Mouse (Mus musculus) limb, embryonic 11.5 days (tissue): ENCODE measurements around the gene Atp6v1g1. TPM values are rescaled to one million over a fixed set of nuclear protein-coding genes. Genes with fewer than 3 reads are reported as not detected.

ENCODE experiments used
- ATAC-seq: fragments of 200-750 bp; cut with Nextera tagmentation; 2 replicates; pipeline ENCODE4 v1.8.0; 2017; ENCODE audit warnings: low read depth; ENCODE audit not compliant: insufficient number of reproducible peaks, low FRiP score, low TSS enrichment
- DNase-seq: peaks from one replicate; pipeline ENCODE4 v3.0.0-alpha.2; 2015; ENCODE audit warnings: low spot score
- H3K27ac ChIP-seq: fragments of 300-500 bp; sonication (generic); replicated peaks from 2 replicates; pipeline ENCODE4 v1.5.1; 2014; ENCODE audit warnings: low read depth, mild to moderate bottlenecking, low read length
- H3K27me3 ChIP-seq: fragments of 300-500 bp; sonication (generic); 2 replicates; pipeline ENCODE4 v1.6.1; 2014; ENCODE audit warnings: mild to moderate bottlenecking, low read length, mixed read lengths; ENCODE audit not compliant: control insufficient read depth, insufficient read depth
- H3K36me3 ChIP-seq: fragments of 300-500 bp; sonication (generic); 2 replicates; pipeline ENCODE4 v1.6.1; 2014; ENCODE audit warnings: mild to moderate bottlenecking, low read length, moderate library complexity, mixed read lengths; ENCODE audit not compliant: control insufficient read depth, insufficient read depth
- H3K4me1 ChIP-seq: fragments of 300-500 bp; sonication (generic); 2 replicates; pipeline ENCODE4 v1.6.1; 2014; ENCODE audit warnings: low read length, mixed read lengths; ENCODE audit not compliant: control insufficient read depth, insufficient read depth
- H3K4me2 ChIP-seq: fragments of 300-500 bp; sonication (generic); 2 replicates; pipeline ENCODE4 v1.6.1; 2014; ENCODE audit warnings: low read depth, mild to moderate bottlenecking, moderate library complexity; ENCODE audit not compliant: severe bottlenecking
- H3K4me3 ChIP-seq: fragments of 300-500 bp; sonication (generic); 2 replicates; pipeline ENCODE4 v1.5.1; 2014; ENCODE audit warnings: low read depth, low read length
- H3K9ac ChIP-seq: fragments of 300-500 bp; sonication (generic); 2 replicates; pipeline ENCODE4 v1.6.1; 2014; ENCODE audit warnings: mild to moderate bottlenecking, low read length
- H3K9me3 ChIP-seq: fragments of 300-500 bp; sonication (generic); 2 replicates; pipeline ENCODE4 v1.6.1; 2016; ENCODE audit warnings: low read length; ENCODE audit not compliant: control insufficient read depth
- WGBS: fragments of 180-500 bp; shearing (Covaris S2); extraction: QIAGEN DNeasy Blood & Tissue Kit; methylation state at CpG from one replicate; pipeline ENCODE4 v1.1.7; 2014; 5-methylcytosine and 5-hydroxymethylcytosine counted together
- polyA plus RNA-seq: library from polyadenylated mRNA; unstranded; fragments of >200 nt; fragmentation: Nextera tagmentation; extraction: Ambion mirVana; gene quantifications from 2 replicates; pipeline ENCODE4 v1.2.1, GENCODE M21; 2014

The Atp6v1g1 gene
- polyA plus RNA-seq, 1 experiment from 2014 or later: 294 TPM

GRCm38 (mm10) chr4:63553789-63554576 lies 9.4 kb downstream of the Atp6v1g1 start:
- no peak for DNase-seq
- Histone ChIP-seq H3K27ac (no peak overlapping the region), H3K4me1 (peaks cover 6% of the 10 kb centered on the region; the same call in 1 of the 2 replicates), H3K27me3 (no peaks in the 10 kb centered on the region), H3K4me3 (no peak overlapping the region), H3K9ac (no peak overlapping the region), H3K36me3 (peaks cover 17% of the 10 kb centered on the region), H3K4me2 (no peak overlapping the region), H3K9me3 (no peaks in the 10 kb centered on the region)
- ATAC-seq: no peak
- 81% methylated on average over 4 of the region's 4 CpGs for WGBS

GRCm38 (mm10) chr4:63554616-63555015 lies 10.0 kb downstream of the Atp6v1g1 start:
- DNase-seq: no peak
- Histone ChIP-seq H3K27me3 (no peaks in the 10 kb centered on the region), H3K36me3 (peaks cover 11% of the 10 kb centered on the region), H3K4me1 (peaks cover 10% of the 10 kb centered on the region), H3K4me3 (no peak overlapping the region), H3K9me3 (no peaks in the 10 kb centered on the region), H3K4me2 (no peak overlapping the region), H3K9ac (no peak overlapping the region), H3K27ac (no peak overlapping the region)
- ATAC-seq: no peak
- 80% methylated on average over 3 of the region's 3 CpGs for WGBS

GRCm38 (mm10) chr4:63555111-63555510 lies 10.5 kb downstream of the Atp6v1g1 start:
- peaks cover 12% of the 10 kb centered on the region for H3K4me1 ChIP-seq
- no peak overlapping the region for H3K4me2 ChIP-seq
- WGBS: 96% methylated on average over 2 of the region's 2 CpGs
- H3K36me3 ChIP-seq: peaks cover 10% of the 10 kb centered on the region
- H3K4me3 ChIP-seq: no peak overlapping the region
- H3K9ac ChIP-seq: no peak overlapping the region
- H3K27ac ChIP-seq: no peak overlapping the region
- ATAC-seq (no peak), DNase-seq (no peak)
- H3K27me3 ChIP-seq: no peaks in the 10 kb centered on the region
- no peaks in the 10 kb centered on the region for H3K9me3 ChIP-seq

GRCm38 (mm10) chr4:63556665-63557064 lies 12.1 kb downstream of the Atp6v1g1 start:
- DNase-seq (no peak), ATAC-seq (no peak)
- Histone ChIP-seq H3K36me3 (peaks cover 3% of the 10 kb centered on the region; the same call in 1 of the 2 replicates), H3K27ac (no peak overlapping the region), H3K27me3 (no peaks in the 10 kb centered on the region), H3K4me3 (no peak overlapping the region), H3K9ac (no peak overlapping the region), H3K4me1 (peaks cover 20% of the 10 kb centered on the region), H3K4me2 (no peak overlapping the region), H3K9me3 (no peaks in the 10 kb centered on the region)
- WGBS: 68% methylated on average over 5 of the region's 5 CpGs

GRCm38 (mm10) chr4:63557124-63558059 lies 12.8 kb downstream of the Atp6v1g1 start:
- H3K4me1 ChIP-seq: peaks cover 20% of the 10 kb centered on the region
- no peaks in the 10 kb centered on the region; the same call in 1 of the 2 replicates for H3K36me3 ChIP-seq
- H3K27ac ChIP-seq: 0 out of 2 replicates have a peak overlapping the region, but pooled peaks have one; percentile 12
- 32% methylated on average over 16 of the region's 16 CpGs for WGBS
- no peaks in the 10 kb centered on the region for H3K9me3 ChIP-seq
- no peak overlapping the region; the same call in 1 of the 2 replicates for H3K9ac ChIP-seq
- H3K4me3 ChIP-seq: no peak overlapping the region
- no peaks in the 10 kb centered on the region for H3K27me3 ChIP-seq
- ATAC-seq (no peak), DNase-seq (peak; percentile 29)
- no peak overlapping the region for H3K4me2 ChIP-seq

GRCm38 (mm10) chr4:63558407-63559081 lies 14.0 kb downstream of the Atp6v1g1 start, which contains the start of gene Tmem268:
Tmem268 (plus strand) TSS chr4:63558781.
- Histone ChIP-seq H3K4me1 (peaks cover 20% of the 10 kb centered on the region), H3K4me3 (peak within 1 kb of the TSS; percentile 45), H3K9ac (peak within 1 kb of the TSS; percentile 83), H3K27me3 (no peaks in the 10 kb centered on the region), H3K9me3 (no peaks in the 10 kb centered on the region), H3K4me2 (peak within 1 kb of the TSS; percentile 53), H3K36me3 (no peaks in the 10 kb centered on the region; the same call in 1 of the 2 replicates), H3K27ac (0 out of 2 replicates have a peak within 1 kb of the TSS, but pooled peaks have one; percentile 23)
- ATAC-seq: peak; percentile 79
- WGBS: under 1% methylated on average over 62 of the region's 81 CpGs
- DNase-seq: peak; percentile 84

GRCm38 (mm10) chr4:63559127-63559697 lies 14.6 kb downstream of the Atp6v1g1 start:
- Histone ChIP-seq H3K9ac (peak overlapping the region; percentile 83; the same call in 1 of the 2 replicates), H3K36me3 (no peaks in the 10 kb centered on the region; the same call in 1 of the 2 replicates), H3K27ac (no peak overlapping the region), H3K4me2 (peak overlapping the region; percentile 53), H3K4me3 (peak overlapping the region; percentile 45), H3K9me3 (no peaks in the 10 kb centered on the region), H3K4me1 (peaks cover 20% of the 10 kb centered on the region), H3K27me3 (no peaks in the 10 kb centered on the region)
- 44% methylated on average over 9 of the region's 9 CpGs for whole genome bisulfite sequencing
- DNase-seq (peak; percentile 40), ATAC-seq (no peak)
